Mouse (Mus musculus) limb, embryonic 15.5 days (tissue): ENCODE results near the gene Krtap12-1. TPM values are rescaled to one million over a fixed set of nuclear protein-coding genes. Genes with fewer than 3 reads are reported as not detected.
"Not testable (repeated sequence)": the region's sequence is repeated elsewhere in the genome, so short reads cannot be mapped to it uniquely, and the experiment has no call there.

Experiments used
- ATAC-seq: fragments of 200-750 bp; cut with Nextera tagmentation; 2 replicates; pipeline ENCODE4 v1.8.0; 2017; ENCODE audit warnings: low read depth, moderate TSS enrichment; ENCODE audit not compliant: insufficient number of reproducible peaks, low FRiP score, low TSS enrichment
- H3K27ac ChIP-seq: fragments of 300-500 bp; sonication (generic); 2 replicates; pipeline ENCODE4 v1.5.1; 2015; ENCODE audit warnings: moderate library complexity, mild to moderate bottlenecking, inconsistent platforms
- H3K27me3 ChIP-seq: fragments of 300-500 bp; sonication (generic); 2 replicates; pipeline ENCODE4 v1.6.1; 2015; ENCODE audit warnings: inconsistent platforms
- H3K36me3 ChIP-seq: fragments of 300-500 bp; sonication (generic); 2 replicates; pipeline ENCODE4 v1.6.1; 2015; ENCODE audit warnings: inconsistent platforms
- H3K4me1 ChIP-seq: fragments of 300-500 bp; sonication (generic); 2 replicates; pipeline ENCODE4 v1.6.1; 2015; ENCODE audit warnings: inconsistent platforms
- H3K4me2 ChIP-seq: fragments of 300-500 bp; sonication (generic); 2 replicates; pipeline ENCODE4 v1.6.1; 2015; ENCODE audit warnings: mild to moderate bottlenecking, inconsistent platforms
- H3K4me3 ChIP-seq: fragments of 300-500 bp; sonication (generic); 2 replicates; pipeline ENCODE4 v1.5.1; 2015; ENCODE audit warnings: mild to moderate bottlenecking, inconsistent platforms
- H3K9ac ChIP-seq: fragments of 300-500 bp; sonication (generic); 2 replicates; pipeline ENCODE4 v1.6.1; 2015; ENCODE audit warnings: inconsistent platforms
- H3K9me3 ChIP-seq: fragments of 300-500 bp; sonication (generic); 2 replicates; pipeline ENCODE4 v1.6.1; 2016; ENCODE audit warnings: inconsistent platforms
- WGBS: fragments of 180-500 bp; shearing (Covaris S2); methylation state at CpG from one replicate; pipeline ENCODE4 v1.1.7; 2015; 5-methylcytosine and 5-hydroxymethylcytosine counted together
- polyA plus RNA-seq: library from polyadenylated mRNA; unstranded; fragments of >200 nt; fragmentation: Nextera tagmentation; extraction: Ambion mirVana; gene quantifications from 2 replicates; pipeline ENCODE4 v1.2.1, GENCODE M21; 2015

Krtap12-1 gene
- polyA plus RNA-seq = 0.29 TPM in 1 of 2 replicates, not detected in the other

DNA sequence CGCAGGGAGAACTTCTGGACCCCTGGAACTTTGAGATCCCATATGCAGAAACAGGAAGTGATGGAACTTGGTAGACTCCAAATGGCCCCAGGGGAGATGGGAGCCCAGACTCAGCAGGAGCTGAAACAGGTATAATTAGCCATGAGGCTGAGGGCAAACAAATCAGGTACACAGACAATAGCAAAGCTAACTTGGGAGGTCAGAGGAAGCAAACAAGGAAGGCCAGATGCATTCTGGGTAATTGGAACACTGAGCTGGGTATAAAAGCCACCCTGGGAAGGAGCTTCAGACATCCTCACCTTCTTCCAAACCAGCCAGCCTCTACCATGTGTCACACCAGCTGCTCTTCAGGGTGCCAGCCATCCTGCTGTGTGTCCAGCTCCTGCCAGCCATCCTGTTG is at the start of gene Krtap12-1:
Gene Krtap12-1, plus strand, starts transcription at position 301 of the 400 bp plus-strand sequence.
- not testable (repeated sequence) for H3K9me3 ChIP-seq, H3K9ac ChIP-seq, ATAC-seq, H3K27me3 ChIP-seq, H3K4me3 ChIP-seq, H3K36me3 ChIP-seq, H3K27ac ChIP-seq, H3K4me2 ChIP-seq, H3K4me1 ChIP-seq
- 87% methylated on average over 1 of the region's 1 CpGs for WGBS

DNA sequence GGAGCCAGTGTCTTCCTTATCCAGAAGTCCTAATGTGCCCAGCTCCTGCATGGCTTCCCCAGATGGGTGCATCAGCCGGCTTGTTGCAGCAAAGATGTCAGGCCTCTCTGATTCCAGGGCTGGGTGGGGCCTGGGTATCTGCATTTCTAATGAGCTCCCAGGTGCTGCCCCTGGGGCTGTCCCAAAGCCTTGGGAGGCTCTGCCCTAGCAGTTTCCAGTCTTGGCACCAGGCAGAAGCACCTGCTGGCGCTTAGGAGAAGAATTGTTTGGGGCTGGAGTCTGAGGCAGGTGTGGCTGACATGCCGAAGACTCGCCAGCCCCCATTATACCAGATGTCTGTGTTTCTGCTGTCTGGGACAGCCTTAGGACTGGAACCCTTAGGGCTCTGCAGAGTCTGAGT is 49.7 kb upstream of the Krtap12-1 start:
- Histone ChIP-seq H3K9me3 (no peaks in the 10 kb centered on the region), H3K4me2 (no peak overlapping the region), H3K36me3 (no peaks in the 10 kb centered on the region), H3K27ac (no peak overlapping the region), H3K4me1 (peaks cover 22% of the 10 kb centered on the region), H3K9ac (no peak overlapping the region), H3K27me3 (0 out of 2 replicates have a peak, but pooled peaks cover 4% of the 10 kb centered on the region), H3K4me3 (no peak overlapping the region)
- no peak for ATAC-seq
- 53% methylated on average over 4 of the region's 4 CpGs for WGBS

DNA sequence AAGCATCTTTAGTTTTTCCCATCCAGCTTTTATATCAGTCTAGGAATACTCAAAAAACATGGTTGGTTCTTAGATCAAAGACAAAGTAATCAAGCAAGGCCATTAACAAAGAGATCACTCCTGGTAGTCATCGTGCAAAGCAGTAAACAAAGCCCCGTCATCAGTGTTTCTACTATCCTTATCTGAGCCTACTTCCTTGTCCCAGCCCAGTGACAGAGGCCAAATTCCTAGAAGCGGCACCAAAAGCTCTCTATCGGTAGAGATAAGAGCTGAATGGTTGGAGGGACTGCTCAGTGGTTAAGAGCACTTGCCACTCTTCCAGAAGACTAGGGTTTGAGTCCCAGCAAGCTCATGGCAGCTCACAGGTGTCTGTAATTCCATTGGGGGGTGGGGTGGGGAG is 48.9 kb upstream of the Krtap12-1 start:
- no peaks in the 10 kb centered on the region for H3K9me3 ChIP-seq
- H3K4me2 ChIP-seq = no peak overlapping the region
- peaks cover 16% of the 10 kb centered on the region for H3K4me1 ChIP-seq
- H3K27me3 ChIP-seq = 0 out of 2 replicates have a peak, but pooled peaks cover 10% of the 10 kb centered on the region
- H3K4me3 ChIP-seq = no peak overlapping the region
- no peak overlapping the region for H3K27ac ChIP-seq
- H3K36me3 ChIP-seq = no peaks in the 10 kb centered on the region
- no peak for ATAC-seq
- 60% methylated on average over 4 of the region's 4 CpGs for WGBS
- no peak overlapping the region for H3K9ac ChIP-seq

- Histone ChIP-seq H3K36me3 (no peaks in the 10 kb centered on the region), H3K4me2 (no peak overlapping the region), H3K4me3 (no peak overlapping the region), H3K27ac (no peak overlapping the region), H3K9ac (no peak overlapping the region), H3K27me3 (peaks cover 26% of the 10 kb centered on the region), H3K9me3 (no peaks in the 10 kb centered on the region), H3K4me1 (peaks cover 19% of the 10 kb centered on the region)
- ATAC-seq = no peak
- 49% methylated on average over 13 of the region's 13 CpGs for WGBS
Measured at GRCm38 (mm10) chr10:77673765-77674164, 46.6 kb upstream of the Krtap12-1 start.

DNA sequence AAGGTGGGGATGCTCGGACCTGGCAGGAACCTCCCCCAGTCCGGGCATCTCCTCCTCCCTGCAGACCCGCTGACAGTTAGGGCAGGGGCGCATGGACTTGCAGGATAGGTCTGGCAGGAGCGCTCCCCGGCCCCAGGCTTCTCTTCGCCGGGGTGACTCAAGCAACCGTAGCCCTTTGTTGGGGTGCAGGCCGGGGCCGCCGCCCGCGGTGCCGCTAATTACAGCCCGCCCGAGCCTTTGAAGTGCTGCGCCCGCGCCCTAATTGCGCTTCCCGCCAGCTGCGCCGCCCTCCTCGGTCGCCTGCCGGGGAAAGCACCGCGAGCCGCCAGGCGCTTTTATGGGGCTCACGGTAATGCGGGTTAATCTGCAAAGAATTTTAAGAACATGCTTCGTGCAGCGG is 42.8 kb upstream of the Krtap12-1 start:
- Histone ChIP-seq H3K9ac (0 out of 2 replicates have a peak overlapping the region, but pooled peaks have one; percentile 10), H3K9me3 (no peaks in the 10 kb centered on the region), H3K4me1 (peaks cover 19% of the 10 kb centered on the region), H3K27me3 (peaks cover 30% of the 10 kb centered on the region), H3K36me3 (no peaks in the 10 kb centered on the region), H3K27ac (no peak overlapping the region), H3K4me3 (peak overlapping the region; percentile 37), H3K4me2 (peak overlapping the region; percentile 83)
- ATAC-seq = peak; percentile 31; the same call in 1 of the 2 replicates
- under 1% methylated on average over 35 of the region's 35 CpGs for WGBS

- no peaks in the 10 kb centered on the region for H3K36me3 ChIP-seq
- peaks cover 8% of the 10 kb centered on the region for H3K4me1 ChIP-seq
- WGBS = 76% methylated on average over 7 of the region's 7 CpGs
- H3K27me3 ChIP-seq = peaks cover 42% of the 10 kb centered on the region
- no peak overlapping the region for H3K4me3 ChIP-seq
- H3K27ac ChIP-seq = no peak overlapping the region
- ATAC-seq = no peak
- no peak overlapping the region for H3K4me2 ChIP-seq
- no peak overlapping the region for H3K9ac ChIP-seq
- H3K9me3 ChIP-seq = no peaks in the 10 kb centered on the region
Measured at GRCm38 (mm10) chr10:77682994-77683393, 37.4 kb upstream of the Krtap12-1 start.

- Histone ChIP-seq H3K4me1 (peaks cover 5% of the 10 kb centered on the region; the same call in 1 of the 2 replicates), H3K9me3 (no peaks in the 10 kb centered on the region), H3K27me3 (peaks cover 32% of the 10 kb centered on the region), H3K36me3 (no peaks in the 10 kb centered on the region), H3K4me2 (no peak overlapping the region), H3K27ac (no peak overlapping the region), H3K9ac (no peak overlapping the region), H3K4me3 (no peak overlapping the region)
- no peak for ATAC-seq
- 15% methylated on average over 8 of the region's 8 CpGs for WGBS
Measured at GRCm38 (mm10) chr10:77684181-77684580, 36.2 kb upstream of the Krtap12-1 start.

DNA sequence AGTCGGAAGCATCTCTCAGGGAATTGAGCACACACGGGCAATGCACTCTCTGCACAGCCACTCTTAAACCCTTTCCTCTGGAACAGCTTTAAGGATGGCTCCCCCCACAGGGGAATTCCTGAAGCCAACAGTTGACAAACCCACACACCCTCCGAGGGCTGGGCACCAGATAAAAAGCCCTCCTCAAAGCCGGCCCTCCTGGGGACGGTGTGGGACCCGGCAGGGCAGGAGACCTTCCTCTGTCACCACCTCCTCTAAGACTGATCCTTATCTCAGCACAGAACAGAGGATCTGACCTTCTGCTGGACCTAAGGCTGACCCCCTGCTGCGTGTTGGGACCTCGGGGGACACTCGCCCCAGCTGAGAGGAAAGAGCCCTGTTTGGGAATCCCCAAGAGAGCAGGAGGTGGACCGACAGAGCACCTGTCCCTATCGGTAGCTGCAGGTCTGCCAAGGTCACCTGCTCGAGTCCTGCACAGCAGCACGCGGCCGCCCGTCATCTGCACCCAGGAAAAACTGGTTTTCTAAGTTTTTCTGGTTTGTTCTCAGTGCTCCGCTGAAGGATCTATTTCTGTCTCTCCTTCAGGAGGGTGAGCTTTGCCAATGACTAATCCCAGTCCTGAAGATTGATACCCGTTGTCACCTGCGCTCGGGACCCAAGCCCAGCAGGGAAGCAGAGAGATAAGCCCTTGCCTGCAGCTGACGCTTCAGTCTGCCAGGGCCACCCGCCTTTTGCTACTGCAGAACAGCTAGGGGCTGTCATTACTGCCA is 34.3 kb upstream of the Krtap12-1 start, which contains the start of gene Tspear:
Gene Tspear, plus strand, starts transcription at position 675 of the 770 bp plus-strand sequence.
- H3K4me2 ChIP-seq = peak within 1 kb of the TSS; percentile 24
- H3K4me1 ChIP-seq = peaks cover 11% of the 10 kb centered on the region; the same call in 1 of the 2 replicates
- ATAC-seq = no peak
- peak within 1 kb of the TSS; percentile 61 for H3K27ac ChIP-seq
- H3K4me3 ChIP-seq = peak within 1 kb of the TSS; percentile 12
- peaks cover 32% of the 10 kb centered on the region for H3K27me3 ChIP-seq
- H3K9ac ChIP-seq = no peak within 1 kb of the TSS
- 10% methylated on average over 22 of the region's 22 CpGs for WGBS
- H3K9me3 ChIP-seq = no peaks in the 10 kb centered on the region
- no peaks in the 10 kb centered on the region for H3K36me3 ChIP-seq

DNA sequence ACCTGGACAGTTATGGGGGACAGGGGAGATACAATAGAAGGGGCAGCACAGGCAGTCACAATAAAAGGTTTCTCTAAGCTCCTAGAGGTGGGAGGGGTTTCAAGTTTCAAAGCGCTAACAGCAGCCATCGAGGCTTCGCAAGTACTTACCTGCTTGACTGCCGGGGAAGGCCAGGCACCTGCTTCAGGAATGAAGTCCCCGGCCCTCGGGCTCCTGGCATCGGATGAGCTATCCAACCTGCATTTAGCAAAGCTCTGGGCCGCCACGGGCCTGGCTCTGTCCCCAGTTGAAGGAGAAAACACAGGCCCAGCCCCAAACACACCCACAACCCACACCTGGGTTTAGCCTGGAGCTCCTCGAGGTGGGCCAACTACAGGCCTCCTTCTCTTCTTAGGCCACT is 33.4 kb upstream of the Krtap12-1 start:
- 0 out of 2 replicates have a peak overlapping the region, but pooled peaks have one; percentile 12 for H3K27ac ChIP-seq
- no peaks in the 10 kb centered on the region for H3K36me3 ChIP-seq
- no peaks in the 10 kb centered on the region for H3K9me3 ChIP-seq
- ATAC-seq = no peak
- H3K27me3 ChIP-seq = peaks cover 32% of the 10 kb centered on the region
- peaks cover 11% of the 10 kb centered on the region; the same call in 1 of the 2 replicates for H3K4me1 ChIP-seq
- peak overlapping the region; percentile 12 for H3K4me3 ChIP-seq
- H3K9ac ChIP-seq = no peak overlapping the region
- 0 out of 2 replicates have a peak overlapping the region, but pooled peaks have one; percentile 24 for H3K4me2 ChIP-seq
- WGBS = 18% methylated on average over 10 of the region's 10 CpGs

DNA sequence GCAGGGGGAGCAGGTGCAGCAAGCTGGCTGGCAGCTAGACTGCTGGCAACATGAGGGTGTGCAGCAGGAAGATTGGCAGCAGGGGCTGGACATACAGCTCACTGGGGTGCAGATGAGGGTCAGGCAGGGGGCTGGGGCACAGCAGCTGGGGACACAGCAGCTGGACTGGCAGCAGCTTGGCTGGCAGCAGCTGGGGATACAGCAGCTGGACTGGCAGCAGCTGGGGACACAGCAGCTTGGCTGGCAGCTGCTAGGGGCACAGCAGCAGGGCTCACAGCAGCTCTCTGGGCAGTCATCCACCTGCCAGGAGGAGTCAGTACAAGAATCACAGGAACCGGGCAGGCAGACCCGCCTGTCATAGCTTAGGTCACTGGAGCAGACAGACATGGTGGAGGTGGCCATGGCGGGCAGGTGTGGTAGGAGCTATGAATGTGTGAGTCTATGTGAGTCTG is 30.0 kb upstream of the Krtap12-1 start, which contains the start of gene Gm19402:
Gene Gm19402, minus strand, starts transcription at position 402 of the 452 bp plus-strand sequence.
- H3K27ac ChIP-seq, H3K36me3 ChIP-seq, H3K9ac ChIP-seq, H3K9me3 ChIP-seq, H3K4me3 ChIP-seq, ATAC-seq, H3K4me2 ChIP-seq: not testable (repeated sequence)
- Histone ChIP-seq H3K4me1 (peaks cover 12% of the 10 kb centered on the region; the same call in 1 of the 2 replicates), H3K27me3 (peaks cover 26% of the 10 kb centered on the region)
- WGBS = 74% methylated on average over 3 of the region's 3 CpGs

DNA sequence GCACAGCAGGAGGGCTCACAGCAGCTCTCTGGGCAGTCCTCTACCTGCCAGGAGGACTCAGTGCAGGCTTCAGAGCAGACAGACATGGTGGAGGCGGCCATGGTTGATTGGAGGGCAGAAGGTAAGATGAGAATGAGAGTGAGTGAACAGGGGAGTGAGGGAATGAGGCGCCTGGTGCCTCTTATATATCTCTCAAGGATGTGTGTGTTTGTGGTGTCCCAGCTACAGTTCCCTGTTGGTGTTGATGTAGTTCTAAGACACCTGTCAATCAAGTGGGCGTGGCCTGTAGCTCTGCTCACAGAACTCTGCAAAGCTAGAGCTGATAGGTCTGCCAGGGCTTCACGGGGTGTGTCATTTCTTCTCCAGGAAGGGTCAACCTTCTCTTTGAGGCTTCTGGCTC is 23.3 kb upstream of the Krtap12-1 start, which contains the start of gene Gm9508:
Gene Gm9508, minus strand, starts transcription at position 101 of the 400 bp plus-strand sequence.
- ATAC-seq = no peak
- no peak within 1 kb of the TSS for H3K27ac ChIP-seq
- no peak within 1 kb of the TSS for H3K9ac ChIP-seq
- WGBS = 37% methylated on average over 4 of the region's 4 CpGs
- no peaks in the 10 kb centered on the region for H3K9me3 ChIP-seq
- H3K36me3 ChIP-seq = no peaks in the 10 kb centered on the region
- no peak within 1 kb of the TSS for H3K4me3 ChIP-seq
- H3K27me3 ChIP-seq = no peaks in the 10 kb centered on the region
- no peak within 1 kb of the TSS for H3K4me2 ChIP-seq
- H3K4me1 ChIP-seq = 0 out of 2 replicates have a peak, but pooled peaks cover 4% of the 10 kb centered on the region

DNA sequence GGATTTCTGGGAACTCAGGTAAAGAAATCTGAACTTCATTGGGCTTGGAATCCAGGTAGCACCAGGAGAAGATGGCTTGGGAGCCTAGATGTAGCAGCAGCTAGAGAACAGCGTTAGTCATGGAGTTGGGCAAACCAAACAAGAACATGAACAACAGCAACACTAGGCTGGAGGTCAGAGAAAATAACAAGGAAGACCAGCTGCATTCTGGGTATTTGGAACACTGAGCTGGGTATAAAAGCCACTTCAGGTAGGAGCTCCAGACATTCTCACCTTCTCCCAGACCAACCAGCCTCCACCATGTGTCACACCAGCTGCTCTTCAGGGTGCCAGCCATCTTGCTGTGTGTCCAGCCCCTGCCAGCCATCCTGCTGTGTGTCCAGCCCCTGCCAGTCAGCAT is 14.1 kb upstream of the Krtap12-1 start, which contains the start of gene Gm10272:
Gene Gm10272, plus strand, starts transcription at position 301 of the 400 bp plus-strand sequence.
- H3K27ac ChIP-seq = no peak within 1 kb of the TSS
- no peak for ATAC-seq
- H3K4me2 ChIP-seq = no peak within 1 kb of the TSS
- H3K9me3 ChIP-seq = peaks cover 3% of the 10 kb centered on the region; the same call in 1 of the 2 replicates
- H3K4me1 ChIP-seq = no peaks in the 10 kb centered on the region
- no peaks in the 10 kb centered on the region for H3K36me3 ChIP-seq
- no peak within 1 kb of the TSS for H3K9ac ChIP-seq
- no peak within 1 kb of the TSS for H3K4me3 ChIP-seq
- H3K27me3 ChIP-seq = no peaks in the 10 kb centered on the region
- WGBS = 93% methylated on average over 1 of the region's 1 CpGs
